Mouse (Mus musculus) MEL (cell line): ENCODE results near the gene Rab21.

Experiments used
- BHLHE40 ChIP-seq: IDR thresholded peaks from 2 replicates; pipeline ENCODE4 v1.6.1; 2012; ENCODE audit warnings: low read depth, mild to moderate bottlenecking, inconsistent platforms, low read length, improper control_type of control experiment, borderline replicate concordance
- CTCF ChIP-seq, 3 experiments: IDR thresholded peaks in 2 of 3; conservative IDR thresholded peaks in 1 of 3; 2 replicates each; pipeline ENCODE4 v1.5.1; 2011 to 2012; ENCODE audit warnings: low read length in 3 of 3, low read depth in 2 of 3, mild to moderate bottlenecking in 2 of 3, improper control_type of control experiment in 1 of 3, inconsistent platforms in 1 of 3, mixed read lengths in 1 of 3, moderate library complexity in 1 of 3; ENCODE audit not compliant: control insufficient read depth in 1 of 3, insufficient read depth in 1 of 3, poor library complexity in 1 of 3, severe bottlenecking in 1 of 3
- MAX ChIP-seq: IDR thresholded peaks from 2 replicates; pipeline ENCODE4 v1.6.1; 2011; ENCODE audit warnings: low read length, improper control_type of control experiment
- POLR2A ChIP-seq, 2 experiments: IDR thresholded peaks; 2 replicates each; pipeline ENCODE4 v1.6.1; 2011 to 2012; ENCODE audit warnings: low read length in 2 of 2, mild to moderate bottlenecking in 2 of 2, control low read depth in 1 of 2, improper control_type of control experiment in 1 of 2, low read depth in 1 of 2, moderate library complexity in 1 of 2; ENCODE audit not compliant: control insufficient read depth in 1 of 2, insufficient read depth in 1 of 2, poor library complexity in 1 of 2
- POLR2AphosphoS2 ChIP-seq: IDR thresholded peaks from 2 replicates; pipeline ENCODE4 v1.6.1; 2011; ENCODE audit warnings: low read length, improper control_type of control experiment
- POLR2AphosphoS5 ChIP-seq: IDR thresholded peaks from 2 replicates; pipeline ENCODE4 v1.6.1; 2012; ENCODE audit warnings: low read depth, borderline replicate concordance, mild to moderate bottlenecking, inconsistent platforms, low read length, moderate library complexity, mixed read lengths
- TAL1 ChIP-seq: IDR thresholded peaks from 2 replicates; pipeline ENCODE4 v1.6.1; 2012; ENCODE audit warnings: mild to moderate bottlenecking, inconsistent platforms, low read length, moderate library complexity, mixed read lengths
- TCF12 ChIP-seq: IDR thresholded peaks from 2 replicates; pipeline ENCODE4 v1.6.1; 2014; ENCODE audit warnings: low read depth, mild to moderate bottlenecking, inconsistent platforms, low read length, improper control_type of control experiment, moderate library complexity
- USF2 ChIP-seq, 2 experiments: IDR thresholded peaks; 2 replicates each; pipeline ENCODE4 v1.6.1; 2011 to 2012; ENCODE audit warnings: improper control_type of control experiment in 2 of 2, low read length in 2 of 2, borderline replicate concordance in 1 of 2, inconsistent platforms in 1 of 2, low read depth in 1 of 2, mild to moderate bottlenecking in 1 of 2; ENCODE audit not compliant: insufficient read depth in 1 of 2
- ZC3H11A ChIP-seq: IDR thresholded peaks from 2 replicates; pipeline ENCODE4 v1.6.1; 2012; ENCODE audit warnings: low read depth, mild to moderate bottlenecking, inconsistent platforms, low read length, improper control_type of control experiment
- ZKSCAN1 ChIP-seq: IDR thresholded peaks from 2 replicates; pipeline ENCODE4 v1.6.1; 2012; ENCODE audit warnings: low read depth, mild to moderate bottlenecking, inconsistent platforms, low read length, improper control_type of control experiment, moderate library complexity
- ZNF384 ChIP-seq: IDR thresholded peaks from 2 replicates; pipeline ENCODE4 v1.6.1; 2012; ENCODE audit warnings: low read depth, mild to moderate bottlenecking, inconsistent platforms, low read length, improper control_type of control experiment

GRCm38 (mm10) chr10:115261428-115261827 is 54.0 kb downstream of the Rab21 start:
- no peak for TF ChIP-seq ZC3H11A
- TF ChIP-seq USF2 (IDR thresholded peaks at IDR 0.05; ENCODE audit: borderline replicate concordance in 1 of 2, insufficient read depth in 1 of 2, low read depth in 1 of 2, low read length in 2 of 2): no peak
- TF ChIP-seq CTCF (IDR thresholded peaks at IDR 0.05 in 2 of 3, conservative IDR thresholded peaks at IDR 0.05 in 1 of 3; ENCODE audit: control insufficient read depth in 1 of 3, insufficient read depth in 1 of 3, low read depth in 2 of 3, low read length in 3 of 3, poor library complexity in 1 of 3, severe bottlenecking in 1 of 3): no peak
- TF ChIP-seq POLR2AphosphoS2: no peak
- no peak for TF ChIP-seq ZNF384
- no peak for TF ChIP-seq POLR2A (IDR thresholded peaks at IDR 0.05; ENCODE audit: control insufficient read depth in 1 of 2, insufficient read depth in 1 of 2, low read depth in 1 of 2, low read length in 2 of 2, poor library complexity in 1 of 2)
- TF ChIP-seq ZKSCAN1: no peak
- no peak for TF ChIP-seq BHLHE40
- no peak for TF ChIP-seq TCF12
- no peak for TF ChIP-seq TAL1
- TF ChIP-seq MAX: no peak
- TF ChIP-seq POLR2AphosphoS5: no peak
